Mouse (Mus musculus) cortical plate, adult 2 months (tissue): Measurements from ENCODE around the gene Rnf26.

Source experiments
- CTCF ChIP-seq: fragments of 200-500 bp; IDR thresholded peaks from 2 replicates; pipeline ENCODE4 v1.5.1; 2011; ENCODE audit warnings: mild to moderate bottlenecking, control low read depth, low read length; ENCODE audit not compliant: insufficient read depth; ENCODE audit errors: extremely low read depth
- POLR2A ChIP-seq: fragments of 200-500 bp; IDR thresholded peaks from 2 replicates; pipeline ENCODE4 v1.6.1; 2011; ENCODE audit warnings: mild to moderate bottlenecking, low read length, control low read depth; ENCODE audit not compliant: insufficient read depth; ENCODE audit errors: extremely low read depth

DNA sequence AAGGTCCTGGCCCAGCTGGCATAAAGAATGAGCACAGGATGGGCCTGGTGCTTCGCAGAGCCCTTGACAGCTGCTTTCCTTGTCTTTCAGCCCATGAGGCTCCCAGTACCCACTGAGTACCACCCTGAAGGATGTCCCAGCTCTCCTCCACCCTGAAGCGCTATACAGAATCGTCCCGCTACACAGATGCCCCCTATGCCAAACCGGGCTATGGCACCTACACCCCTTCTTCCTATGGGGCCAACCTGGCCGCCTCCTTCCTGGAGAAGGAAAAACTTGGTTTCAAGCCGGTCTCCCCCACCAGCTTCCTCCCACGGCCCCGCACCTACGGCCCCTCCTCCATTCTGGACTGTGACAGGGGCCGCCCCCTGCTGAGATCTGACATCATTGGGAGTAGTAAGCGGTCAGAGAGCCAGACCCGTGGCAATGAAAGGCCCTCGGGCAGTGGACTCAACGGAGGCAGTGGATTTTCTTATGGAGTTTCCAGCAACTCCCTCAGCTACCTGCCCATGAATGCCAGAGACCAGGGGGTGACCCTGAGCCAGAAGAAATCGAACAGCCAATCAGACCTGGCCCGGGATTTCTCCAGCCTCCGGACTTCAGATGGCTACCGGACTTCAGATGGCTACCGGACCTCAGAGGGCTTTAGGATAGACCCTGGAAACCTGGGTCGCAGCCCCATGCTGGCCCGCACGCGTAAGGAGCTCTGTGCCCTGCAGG lies 37.9 kb downstream of the Rnf26 start:
- TF ChIP-seq CTCF (no peak), POLR2A (no peak)
